Mouse (Mus musculus) liver, adult 2 months (tissue): Measurements from ENCODE around the gene Diras1. TPM values are rescaled to one million over a fixed set of nuclear protein-coding genes. Genes with fewer than 3 reads are reported as not detected.
"Not testable (repeated sequence)": the region's sequence is repeated elsewhere in the genome, so short reads cannot be mapped to it uniquely, and the experiment has no call there.

Experiments used
- DNase-seq: peaks from one replicate; pipeline ENCODE4 v3.0.0-alpha.2; 2011; ENCODE audit warnings: low read depth, low spot score; ENCODE audit errors: extremely low read depth
- H3K27ac ChIP-seq: fragments of 200-500 bp; replicated peaks from 2 replicates; pipeline ENCODE4 v1.5.1; 2012; ENCODE audit warnings: low read depth, mild to moderate bottlenecking, control low read depth, inconsistent platforms, low read length; ENCODE audit not compliant: insufficient read depth
- H3K27me3 ChIP-seq: fragments of 200-500 bp; 2 replicates; pipeline ENCODE4 v1.6.1; 2012; ENCODE audit warnings: mild to moderate bottlenecking, moderate library complexity, low read length, inconsistent platforms; ENCODE audit not compliant: control insufficient read depth, insufficient read depth
- H3K36me3 ChIP-seq: fragments of 200-500 bp; 2 replicates; pipeline ENCODE4 v1.6.1; 2012; ENCODE audit warnings: low read length, inconsistent platforms; ENCODE audit not compliant: control insufficient read depth, insufficient read depth
- H3K4me1 ChIP-seq: fragments of 200-500 bp; 2 replicates; pipeline ENCODE4 v1.6.1; 2011; ENCODE audit warnings: low read length; ENCODE audit not compliant: control insufficient read depth, insufficient read depth
- H3K4me3 ChIP-seq: fragments of 200-500 bp; 2 replicates; pipeline ENCODE4 v1.5.1; 2011; ENCODE audit warnings: low read depth, mild to moderate bottlenecking, control low read depth, low read length, moderate library complexity; ENCODE audit not compliant: insufficient read depth
- H3K79me2 ChIP-seq: fragments of 200-500 bp; 2 replicates; pipeline ENCODE4 v1.6.1; 2012; ENCODE audit warnings: inconsistent platforms, mild to moderate bottlenecking, low read length, moderate library complexity; ENCODE audit not compliant: control insufficient read depth, insufficient read depth
- H3K9ac ChIP-seq: fragments of 200-500 bp; 2 replicates; pipeline ENCODE4 v1.6.1; 2012; ENCODE audit warnings: low read depth, mild to moderate bottlenecking, control low read depth, inconsistent platforms, low read length
- CTCF ChIP-seq: fragments of 200-500 bp; IDR thresholded peaks from 2 replicates; pipeline ENCODE4 v1.5.1; 2011; ENCODE audit warnings: low read depth, low read length, control low read depth
- POLR2A ChIP-seq: fragments of 200-500 bp; IDR thresholded peaks from 2 replicates; pipeline ENCODE4 v1.6.1; 2011; ENCODE audit warnings: low read length, control low read depth; ENCODE audit not compliant: insufficient read depth; ENCODE audit errors: extremely low read depth
- WGBS: fragments of 180-500 bp; shearing (Covaris S2); methylation state at CpG from one replicate; pipeline ENCODE4 v1.1.7; 2018; 5-methylcytosine and 5-hydroxymethylcytosine counted together
- polyA plus RNA-seq: library from polyadenylated mRNA; depleted of rRNA; stranded (reverse); fragments of >200 nt; gene quantifications from 2 replicates; pipeline ENCODE4 v1.2.3, GENCODE M21; 2012
- total RNA-seq: library from RNA; depleted of rRNA; stranded (reverse); fragments of >200 nt; gene quantifications from 2 replicates; pipeline ENCODE4 v1.2.3, GENCODE M21; 2014

Diras1 gene
- total and polyA plus RNA-seq, 2 experiments = not detected

DNA sequence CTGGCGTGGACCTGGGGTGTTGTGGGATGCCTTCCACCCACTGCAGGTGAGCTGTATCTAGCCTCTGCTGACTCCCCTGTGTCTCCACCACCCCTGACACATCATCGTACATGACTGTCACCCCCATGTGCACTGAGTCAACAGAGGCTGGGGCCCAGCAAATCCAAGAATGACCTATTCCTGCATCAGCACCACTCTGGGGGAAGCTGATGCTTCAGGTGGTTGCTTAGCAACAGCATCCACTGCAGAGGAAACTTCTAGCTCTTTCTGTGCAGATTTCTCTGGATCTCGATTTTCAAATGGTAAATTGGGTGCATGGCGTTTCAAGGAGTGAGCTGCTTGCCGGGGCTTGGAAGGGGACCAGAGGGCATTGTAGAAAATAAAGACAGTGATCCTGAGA lies 32.2 kb downstream of the Diras1 start:
- 83% methylated on average over 5 of the region's 5 CpGs for WGBS
- Histone ChIP-seq H3K36me3 (no peaks in the 10 kb centered on the region), H3K27me3 (no peaks in the 10 kb centered on the region), H3K27ac (no peak overlapping the region), H3K9ac (no peak overlapping the region), H3K4me1 (no peaks in the 10 kb centered on the region), H3K79me2 (no peaks in the 10 kb centered on the region), H3K4me3 (no peak overlapping the region)
- no peak for TF ChIP-seq CTCF
- no peak for TF ChIP-seq POLR2A
- DNase-seq = no peak

DNA sequence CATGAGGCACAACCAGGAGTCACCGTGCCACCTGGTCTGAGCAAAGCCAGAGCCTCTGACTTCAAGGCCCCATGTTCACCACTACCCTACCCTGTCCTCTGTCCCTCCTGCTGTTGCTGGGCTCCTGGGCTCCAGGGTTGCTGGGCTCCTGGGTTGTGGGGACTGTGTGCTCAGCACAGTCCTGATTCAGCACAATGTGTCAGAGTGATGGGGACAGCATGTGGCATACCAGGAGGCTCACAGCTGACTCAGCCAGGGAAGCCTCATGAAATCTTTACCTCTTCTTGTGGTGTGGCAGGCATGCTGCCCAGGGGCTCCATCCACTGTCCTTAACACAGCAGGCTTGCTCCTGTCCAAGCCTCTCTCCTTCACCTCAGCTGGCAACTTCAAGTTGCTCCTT lies 33.5 kb downstream of the Diras1 start:
- DNase-seq = no peak
- Histone ChIP-seq H3K4me1 (peaks cover 2% of the 10 kb centered on the region; the same call in 1 of the 2 replicates), H3K4me3 (no peak overlapping the region), H3K79me2 (no peaks in the 10 kb centered on the region), H3K36me3 (no peaks in the 10 kb centered on the region), H3K27me3 (no peaks in the 10 kb centered on the region), H3K9ac (no peak overlapping the region), H3K27ac (no peak overlapping the region)
- WGBS = 81% methylated on average over 1 of the region's 1 CpGs
- TF ChIP-seq POLR2A (no peak), CTCF (no peak)

DNA sequence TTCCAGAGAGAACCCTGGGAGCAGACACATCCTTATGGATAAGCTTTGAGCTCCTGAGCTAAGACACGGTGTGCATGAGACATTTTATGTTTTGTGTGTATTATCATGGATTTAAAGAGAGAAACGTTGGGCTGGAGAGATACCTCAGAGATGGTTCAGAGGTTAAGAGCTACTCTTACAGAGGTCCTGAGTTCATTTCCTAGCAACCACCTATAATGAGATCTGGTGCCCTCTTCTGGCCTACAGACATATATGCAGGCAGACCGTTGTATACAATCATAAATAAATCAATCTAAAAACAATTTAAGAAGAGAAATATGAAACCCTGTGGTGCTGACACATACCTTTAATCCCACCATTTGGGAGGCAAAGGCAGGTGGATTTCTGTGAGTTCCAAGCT lies 34.5 kb downstream of the Diras1 start:
- H3K27ac ChIP-seq = no peak overlapping the region
- H3K79me2 ChIP-seq = no peaks in the 10 kb centered on the region
- WGBS = 14% methylated on average over 3 of the region's 3 CpGs
- peak; percentile 37 for DNase-seq
- no peaks in the 10 kb centered on the region for H3K27me3 ChIP-seq
- no peak overlapping the region for H3K9ac ChIP-seq
- no peaks in the 10 kb centered on the region for H3K36me3 ChIP-seq
- peaks cover 5% of the 10 kb centered on the region for H3K4me1 ChIP-seq
- TF ChIP-seq CTCF (peak; percentile 23; the same call in 1 of the 2 replicates), POLR2A (no peak)
- no peak overlapping the region for H3K4me3 ChIP-seq

DNA sequence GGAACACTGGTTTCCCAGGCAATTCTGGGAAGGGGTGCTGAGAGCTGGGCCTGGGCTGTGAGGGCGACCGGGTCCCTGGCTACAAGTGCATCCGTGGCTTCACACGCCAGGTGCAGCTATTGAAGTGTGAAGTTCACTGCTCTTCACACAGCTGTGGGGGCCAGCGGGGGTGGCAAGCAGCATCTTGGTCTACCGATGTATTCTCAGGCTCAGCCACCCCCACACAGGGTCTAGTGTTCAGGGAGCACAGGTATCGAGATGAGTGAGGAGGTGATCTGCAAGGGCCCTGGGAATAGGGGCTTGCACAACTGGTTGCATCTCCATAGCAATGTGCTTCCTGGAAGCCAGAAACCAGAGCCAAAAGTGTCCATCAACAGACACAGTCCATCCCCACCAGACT lies 35.1 kb downstream of the Diras1 start:
- DNase-seq = no peak
- TF ChIP-seq CTCF (no peak), POLR2A (no peak)
- no peak overlapping the region for H3K4me3 ChIP-seq
- H3K79me2 ChIP-seq = no peaks in the 10 kb centered on the region
- WGBS = 81% methylated on average over 7 of the region's 7 CpGs
- H3K9ac ChIP-seq = no peak overlapping the region
- no peak overlapping the region for H3K27ac ChIP-seq
- no peaks in the 10 kb centered on the region for H3K27me3 ChIP-seq
- H3K4me1 ChIP-seq = peaks cover 5% of the 10 kb centered on the region
- H3K36me3 ChIP-seq = no peaks in the 10 kb centered on the region

DNA sequence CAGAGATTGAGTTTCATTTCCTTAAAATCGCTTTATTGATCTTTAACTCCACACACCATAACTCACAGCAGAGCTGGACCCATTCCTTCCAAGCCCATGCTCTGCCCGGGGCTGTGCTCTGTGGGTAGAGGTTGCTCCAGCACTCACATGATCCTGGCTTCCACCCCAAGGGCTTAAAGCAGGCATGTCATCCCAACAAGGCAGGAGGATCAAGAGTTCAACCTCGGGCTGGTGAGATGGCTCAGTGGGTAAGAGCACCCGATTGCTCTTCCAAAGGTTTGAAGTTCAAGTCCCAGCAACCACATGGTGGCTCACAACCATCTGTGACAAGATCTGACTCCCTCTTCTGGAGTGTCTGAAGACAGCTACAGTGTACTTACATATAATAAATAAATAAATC lies 35.6 kb downstream of the Diras1 start:
- H3K4me3 ChIP-seq, H3K9ac ChIP-seq, H3K79me2 ChIP-seq, H3K27ac ChIP-seq, H3K27me3 ChIP-seq, DNase-seq, H3K36me3 ChIP-seq, H3K4me1 ChIP-seq: not testable (repeated sequence)
- WGBS = 45% methylated on average over 4 of the region's 4 CpGs

DNA sequence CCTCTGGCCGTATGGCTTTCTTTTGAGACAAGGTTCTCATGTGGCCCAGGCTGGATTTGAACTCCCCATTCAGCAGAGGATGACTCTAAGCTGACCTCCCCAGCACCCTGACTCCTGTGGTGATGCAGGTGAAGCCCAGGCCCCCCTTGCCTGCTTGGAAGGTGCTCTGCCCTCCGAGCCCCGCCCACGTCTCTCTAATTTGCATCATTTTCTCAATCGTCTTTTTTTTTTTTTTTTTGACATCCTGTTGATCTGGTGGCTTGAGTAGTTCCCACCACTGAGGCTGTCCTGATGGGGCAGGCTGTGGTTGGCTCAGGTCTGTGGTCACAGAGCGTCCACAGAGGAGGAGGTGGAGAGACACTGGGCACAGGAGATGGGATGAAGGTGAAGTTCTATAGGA lies 36.0 kb downstream of the Diras1 start:
- WGBS = 72% methylated on average over 6 of the region's 6 CpGs
- no peaks in the 10 kb centered on the region for H3K36me3 ChIP-seq
- H3K79me2 ChIP-seq = no peaks in the 10 kb centered on the region
- H3K27ac ChIP-seq = no peak overlapping the region
- H3K4me3 ChIP-seq = no peak overlapping the region
- H3K9ac ChIP-seq = no peak overlapping the region
- H3K27me3 ChIP-seq = no peaks in the 10 kb centered on the region
- no peak for TF ChIP-seq POLR2A
- TF ChIP-seq CTCF = no peak
- H3K4me1 ChIP-seq = peaks cover 9% of the 10 kb centered on the region
- no peak for DNase-seq
